26 mouse cellular contexts compared by ENCODE assay signal in genomic region chr7:65802306-65802705, GRCm38 (mm10). TPM values are rescaled to one million over a fixed set of nuclear protein-coding genes. Genes with fewer than 3 reads are reported as not detected.
DNase-seq lines count a peak whose midpoint lies in the region; ATAC-seq and TF ChIP-seq lines count a peak whose summit lies in the region.
"Had no signal": no experiment of that assay in that cellular context is flagged by ENCODE, and none has a peak within 500 bp of the region (broad histone marks: within the 10 kb centered on the region; RNA-seq: fewer than 3 reads in every experiment).

No protein-coding gene starts in this region.

- TF ChIP-seq POLR2A in lung, adult 2 months (IDR thresholded peaks at IDR 0.05; ENCODE audit: borderline replicate concordance, extremely low read depth, low read depth, low read length): no peak
- no peak for TF ChIP-seq POLR2A in embryonic fibroblast, embryonic 13.5 days (IDR thresholded peaks at IDR 0.05; ENCODE audit: low read depth, low read length)

- no peak for TF ChIP-seq EP300 in stomach, postnatal 0 days (optimal IDR thresholded peaks at IDR 0.05)

- H3K27me3 ChIP-seq in stomach, postnatal 0 days (ENCODE audit: control insufficient read depth, insufficient read depth, low read length): no peaks in the 10 kb centered on the region
- H3K27me3 ChIP-seq: forebrain, embryonic 15.5 days; midbrain, embryonic 12.5 days; neural tube, embryonic 15.5 days had no signal

- no peak overlapping the region for H3K4me2 ChIP-seq in stomach, postnatal 0 days (replicated peaks; ENCODE audit: low read depth)
- H3K4me2 ChIP-seq: forebrain, embryonic 15.5 days; liver, embryonic 11.5 days; lung, embryonic 14.5 days; midbrain, embryonic 12.5 days; neural tube, embryonic 15.5 days had no signal

- ATAC-seq in stomach, postnatal 0 days (ENCODE audit: low FRiP score, low TSS enrichment): peak; percentile 47
- ATAC-seq: forebrain, embryonic 15.5 days had no signal

- intact Hi-C loops in gastrocnemius, adult 2 months (cut with DNase I): no loop called here

- no peak for DNase-seq in gastrocnemius, adult 2 months
- no peak for DNase-seq in gastrocnemius, postnatal 10 days
- peak; percentile 19 for DNase-seq in lung, postnatal 36 days
- no peak for DNase-seq in lung, adult 2 months
- DNase-seq in stomach, postnatal 0 days (ENCODE audit: low spot score): no peak
- DNase-seq in embryo, embryonic 9.5 days (ENCODE audit: extremely low spot score): no peak
- DNase-seq in thymus, postnatal 4 days: no peak
- DNase-seq: B cell, adult 2 months; cerebellum, adult 8-10 months; cerebellum, postnatal 36 days; embryo, embryonic 11 days; heart, postnatal 4 days; kidney, adult 11 months; lung, embryonic 14.5 days; right cerebral cortex, adult 18-20 months; thymus, postnatal 14 days had no signal

- H3K4me1 ChIP-seq in lung, adult 2 months (ENCODE audit: control insufficient read depth, insufficient read depth, low read length): peaks cover 3% of the 10 kb centered on the region; the same call in 1 of the 2 replicates
- peaks cover 8% of the 10 kb centered on the region for H3K4me1 ChIP-seq in embryonic fibroblast, embryonic 13.5 days (ENCODE audit: control insufficient read depth, insufficient read depth, low read length)
- H3K4me1 ChIP-seq in stomach, postnatal 0 days (replicated peaks; ENCODE audit: control insufficient read depth, insufficient read depth): 0 out of 2 replicates have a peak, but pooled peaks cover 2% of the 10 kb centered on the region
- H3K4me1 ChIP-seq: forebrain, embryonic 15.5 days; midbrain, embryonic 12.5 days; neural tube, embryonic 15.5 days had no signal

- H3K36me3 ChIP-seq in stomach, postnatal 0 days (ENCODE audit: control insufficient read depth, insufficient read depth, low read length): no peaks in the 10 kb centered on the region
- H3K36me3 ChIP-seq: forebrain, embryonic 15.5 days; limb, embryonic 10.5 days; midbrain, embryonic 12.5 days; neural tube, embryonic 15.5 days had no signal

- H3K9me3 ChIP-seq in stomach, postnatal 0 days (ENCODE audit: control insufficient read depth, low read length): no peaks in the 10 kb centered on the region
- H3K9me3 ChIP-seq: forebrain, embryonic 15.5 days; limb, embryonic 10.5 days; midbrain, embryonic 12.5 days; neural tube, embryonic 15.5 days had no signal

- H3K9ac ChIP-seq in stomach, postnatal 0 days (ENCODE audit: low read length): no peak overlapping the region
- H3K9ac ChIP-seq: forebrain, embryonic 15.5 days; lung, embryonic 14.5 days; midbrain, embryonic 12.5 days; neural tube, embryonic 15.5 days had no signal

- no peak for TF ChIP-seq CTCF in gastrocnemius, adult 2 months (IDR thresholded peaks at IDR 0.05)
- TF ChIP-seq CTCF in lung, adult 2 months (IDR thresholded peaks at IDR 0.05; ENCODE audit: insufficient read depth, low read length): no peak
- no peak for TF ChIP-seq CTCF in embryonic fibroblast, embryonic 13.5 days (IDR thresholded peaks at IDR 0.05; ENCODE audit: borderline replicate concordance, insufficient read depth, low read length)
- TF ChIP-seq CTCF in stomach, postnatal 0 days (IDR thresholded peaks at IDR 0.05; ENCODE audit: low read depth): no peak

- H3K4me3 ChIP-seq in gastrocnemius, adult 2 months: no peak overlapping the region
- H3K4me3 ChIP-seq in lung, adult 2 months (replicated peaks; ENCODE audit: extremely low read depth, low read depth, low read length): no peak overlapping the region
- no peak overlapping the region for H3K4me3 ChIP-seq in embryonic fibroblast, embryonic 13.5 days (ENCODE audit: insufficient read depth, low read length)
- no peak overlapping the region for H3K4me3 ChIP-seq in stomach, postnatal 0 days (ENCODE audit: low read depth, low read length)
- H3K4me3 ChIP-seq: forebrain, embryonic 15.5 days; left cerebral cortex, adult 2 months; limb, embryonic 10.5 days; midbrain, embryonic 12.5 days; neural tube, embryonic 15.5 days had no signal

- WGBS in lung, adult 2 months: 61% methylated on average over 5 of the region's 5 CpGs
- 65% methylated on average over 5 of the region's 5 CpGs for WGBS in stomach, postnatal 0 days

- peak overlapping the region; percentile 76; the same call in 1 of the 2 replicates for H3K27ac ChIP-seq in gastrocnemius, adult 2 months
- H3K27ac ChIP-seq in embryonic fibroblast, embryonic 13.5 days (ENCODE audit: insufficient read depth, low read length): peak overlapping the region; percentile 16; the same call in 1 of the 2 replicates
- no peak overlapping the region for H3K27ac ChIP-seq in stomach, postnatal 0 days (replicated peaks)
- H3K27ac ChIP-seq: forebrain, embryonic 15.5 days; hindbrain, postnatal 0 days; left cerebral cortex, adult 2 months; limb, embryonic 10.5 days; macrophage; midbrain, embryonic 12.5 days; neural tube, embryonic 15.5 days had no signal

RNA-seq across cellular contexts. Expression of gene Pcsk6, which starts 59.2 kb away (rescaled TPM):
- 10 to 100 TPM; 17.7 to 20.8 TPM for total RNA-seq in gastrocnemius, adult 2 months (2021)
- total RNA-seq in gastrocnemius, postnatal 10 days (2021): 10 to 100 TPM; 41.3 to 57.6 TPM
- 6.9 and 11.3 TPM in 2 replicates for polyA plus RNA-seq in lung, adult 2 months (2012; rRNA removed)
- 12.1 and 19.2 TPM in 2 replicates for polyA plus RNA-seq in embryonic fibroblast, embryonic 13.5 days (2011; ENCODE audit: insufficient read length, low read depth, missing spikeins)
- 7.0 and 12.0 TPM in 2 replicates for polyA plus RNA-seq in stomach, postnatal 0 days (2015; fragmentation: Nextera tagmentation; extraction: Ambion mirVana)
- total RNA-seq: MEL had no signal
- polyA plus RNA-seq: macrophage had no signal
